Mouse (Mus musculus) midbrain, embryonic 10.5 days (tissue): ENCODE results near the gene Arfgef2. TPM values are rescaled to one million over a fixed set of nuclear protein-coding genes. Genes with fewer than 3 reads are reported as not detected.
A peak's percentile ranks its signal among the peaks of the same experiment; 100 is the strongest.

Experiments used
- DNase-seq: peaks from one replicate; pipeline ENCODE4 v3.0.0-alpha.2; 2017; ENCODE audit warnings: low spot score
- H3K27ac ChIP-seq: fragments of 300-500 bp; sonication (generic); replicated peaks from 2 replicates; pipeline ENCODE4 v1.5.1; 2016; ENCODE audit warnings: mild to moderate bottlenecking
- H3K27me3 ChIP-seq: fragments of 300-500 bp; sonication (generic); 2 replicates; pipeline ENCODE4 v1.6.1; 2016; ENCODE audit warnings: low read depth, mild to moderate bottlenecking; ENCODE audit not compliant: poor library complexity, severe bottlenecking
- H3K36me3 ChIP-seq: fragments of 300-500 bp; sonication (generic); 2 replicates; pipeline ENCODE4 v1.6.1; 2016; ENCODE audit warnings: mild to moderate bottlenecking, moderate library complexity
- H3K4me1 ChIP-seq: fragments of 300-500 bp; sonication (generic); 2 replicates; pipeline ENCODE4 v1.6.1; 2016
- H3K4me3 ChIP-seq: fragments of 300-500 bp; sonication (generic); 2 replicates; pipeline ENCODE4 v1.5.1; 2016; ENCODE audit warnings: mild to moderate bottlenecking, moderate library complexity
- H3K9me3 ChIP-seq: fragments of 300-500 bp; sonication (generic); replicated peaks from 2 replicates; pipeline ENCODE4 v1.6.1; 2016; ENCODE audit warnings: mild to moderate bottlenecking
- WGBS: fragments of 180-500 bp; shearing (Covaris S2); methylation state at CpG from one replicate; pipeline ENCODE4 v1.1.7; 2016; 5-methylcytosine and 5-hydroxymethylcytosine counted together
- polyA plus RNA-seq: library from polyadenylated mRNA; unstranded; fragments of >200 nt; fragmentation: Nextera tagmentation; extraction: Ambion mirVana; gene quantifications from 2 replicates; pipeline ENCODE4 v1.2.1, GENCODE M21; 2016

Arfgef2 gene
- polyA plus RNA-seq, 1 experiment from 2014 or later = 4.2 TPM

DNA sequence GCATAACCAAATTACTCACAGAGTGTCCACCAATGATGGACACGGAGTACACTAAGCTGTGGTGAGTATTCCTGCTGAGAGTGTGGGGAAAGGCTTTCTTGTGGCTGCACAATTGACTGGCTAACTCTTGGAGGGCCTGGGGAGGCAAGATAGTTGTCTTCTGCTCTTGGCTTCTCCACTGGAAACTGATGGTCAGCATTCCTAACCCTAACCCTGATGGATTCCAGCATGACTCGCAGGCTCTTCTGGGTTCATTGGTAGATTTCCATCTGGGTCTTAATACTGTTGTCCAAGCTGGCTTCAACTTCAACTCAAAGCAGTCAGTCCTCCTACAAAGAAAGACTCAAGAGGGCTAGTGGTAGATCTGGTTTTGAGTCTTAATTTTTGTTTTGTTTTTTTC is 137.8 kb downstream of the Arfgef2 start:
- Histone ChIP-seq H3K27ac (no peak overlapping the region), H3K36me3 (peaks cover 100% of the 10 kb centered on the region), H3K27me3 (no peaks in the 10 kb centered on the region), H3K4me1 (no peaks in the 10 kb centered on the region), H3K4me3 (no peak overlapping the region), H3K9me3 (no peaks in the 10 kb centered on the region)
- DNase-seq = no peak
- WGBS = 94% methylated on average over 2 of the region's 2 CpGs

DNA sequence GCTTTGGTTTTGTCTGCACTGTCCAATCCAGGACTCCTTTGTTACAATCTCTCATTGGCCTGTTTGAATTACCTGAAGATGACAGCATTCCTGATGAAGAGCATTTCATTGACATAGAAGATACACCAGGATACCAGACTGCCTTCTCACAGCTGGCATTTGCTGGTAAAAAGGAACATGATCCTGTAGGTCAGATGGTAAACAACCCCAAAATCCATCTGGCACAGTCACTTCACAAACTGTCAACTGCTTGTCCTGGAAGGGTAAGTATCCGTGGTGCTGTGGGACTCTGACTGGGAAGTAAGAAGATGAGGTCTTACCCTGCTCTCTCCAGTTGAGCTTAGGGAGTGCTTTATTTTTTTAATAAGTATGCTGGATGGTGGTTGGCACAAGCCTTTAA is 139.0 kb downstream of the Arfgef2 start:
- H3K4me1 ChIP-seq = no peaks in the 10 kb centered on the region
- H3K36me3 ChIP-seq = peaks cover 100% of the 10 kb centered on the region
- H3K27ac ChIP-seq = no peak overlapping the region
- no peaks in the 10 kb centered on the region for H3K9me3 ChIP-seq
- no peak for DNase-seq
- 89% methylated on average over 1 of the region's 1 CpGs for WGBS
- no peak overlapping the region for H3K4me3 ChIP-seq
- no peaks in the 10 kb centered on the region for H3K27me3 ChIP-seq

DNA sequence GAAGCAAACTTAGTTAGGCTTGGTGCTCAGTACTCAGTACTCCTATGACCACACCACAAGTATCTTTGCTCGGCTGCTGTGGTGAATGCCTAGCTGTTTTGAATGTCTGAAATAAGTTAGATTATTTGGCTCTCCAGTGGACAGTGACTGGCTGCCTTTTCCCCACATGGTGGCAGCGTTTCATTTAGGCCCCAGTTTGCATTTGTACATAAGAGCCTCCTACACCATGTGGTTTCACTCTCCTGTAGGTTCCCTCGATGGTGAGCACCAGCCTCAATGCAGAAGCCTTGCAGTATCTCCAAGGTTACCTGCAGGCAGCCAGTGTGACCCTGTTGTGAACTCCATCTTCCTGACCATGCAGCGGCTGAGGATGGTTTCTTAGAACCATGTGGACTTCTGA is 140.1 kb downstream of the Arfgef2 start:
- Histone ChIP-seq H3K9me3 (no peaks in the 10 kb centered on the region), H3K27me3 (no peaks in the 10 kb centered on the region), H3K36me3 (peaks cover 100% of the 10 kb centered on the region), H3K4me3 (no peak overlapping the region), H3K27ac (no peak overlapping the region), H3K4me1 (no peaks in the 10 kb centered on the region)
- 83% methylated on average over 4 of the region's 4 CpGs for WGBS
- peak; percentile 25 for DNase-seq

Other genes with a start within 250 kb of the Arfgef2 start
- gene Prex1, start 91.8 kb upstream of the Arfgef2 start, polyA plus RNA-seq = 32.3 and 33.7 TPM in 2 replicates
- 10.0 and 12.7 TPM in 2 replicates for gene Trp53rkb, start 13.1 kb upstream of the Arfgef2 start, polyA plus RNA-seq
- gene Cse1l, start 100.5 kb downstream of the Arfgef2 start, polyA plus RNA-seq = 207 and 219 TPM in 2 replicates
- gene Stau1, start 190.7 kb downstream of the Arfgef2 start, polyA plus RNA-seq = 88.6 and 104 TPM in 2 replicates
- gene Ddx27, start 209.6 kb downstream of the Arfgef2 start, polyA plus RNA-seq = 63.9 and 69.3 TPM in 2 replicates